Mouse (Mus musculus): ENCODE results near the gene Adamts12. TPM values are rescaled to one million over a fixed set of nuclear protein-coding genes. Genes with fewer than 3 reads are reported as not detected.

The Adamts12 gene
- polyA plus RNA-seq, 1 experiment from 2014 or later, result 5.5 TPM

GRCm38 (mm10) chr15:11192762-11193161, 128.2 kb downstream of the Adamts12 start:
- ATAC-seq (ENCODE audit: insufficient number of reproducible peaks, insufficient read depth, low FRiP score, low read depth), result no peak
- H3K4me1 ChIP-seq (ENCODE audit: control insufficient read depth, insufficient read depth, low read length), result no peaks in the 10 kb centered on the region
- WGBS, result 78% methylated on average over 2 of the region's 2 CpGs
- H3K9ac ChIP-seq (replicated peaks; ENCODE audit: low read depth, low read length), result no peak overlapping the region
- no peaks in the 10 kb centered on the region for H3K36me3 ChIP-seq (ENCODE audit: control insufficient read depth, insufficient read depth, low read length)
- no peaks in the 10 kb centered on the region for H3K27me3 ChIP-seq (ENCODE audit: control insufficient read depth, insufficient read depth, low read length)
- H3K4me2 ChIP-seq (replicated peaks; ENCODE audit: low read depth, low read length), result no peak overlapping the region
- no peaks in the 10 kb centered on the region for H3K9me3 ChIP-seq (ENCODE audit: control insufficient read depth, low read depth, low read length)
- H3K27ac ChIP-seq (ENCODE audit: low read length), result no peak overlapping the region
- H3K4me3 ChIP-seq (ENCODE audit: low read depth, low read length), result no peak overlapping the region

- no peak overlapping the region for H3K4me3 ChIP-seq (ENCODE audit: low read depth, low read length)
- H3K36me3 ChIP-seq (ENCODE audit: control insufficient read depth, insufficient read depth, low read length), result no peaks in the 10 kb centered on the region
- no peaks in the 10 kb centered on the region for H3K9me3 ChIP-seq (ENCODE audit: control insufficient read depth, low read depth, low read length)
- WGBS, result 85% methylated on average over 6 of the region's 6 CpGs
- H3K27me3 ChIP-seq (ENCODE audit: control insufficient read depth, insufficient read depth, low read length), result no peaks in the 10 kb centered on the region
- H3K4me1 ChIP-seq (ENCODE audit: control insufficient read depth, insufficient read depth, low read length), result no peaks in the 10 kb centered on the region
- H3K9ac ChIP-seq (replicated peaks; ENCODE audit: low read depth, low read length), result no peak overlapping the region
- H3K4me2 ChIP-seq (replicated peaks; ENCODE audit: low read depth, low read length), result no peak overlapping the region
- ATAC-seq (ENCODE audit: insufficient number of reproducible peaks, insufficient read depth, low FRiP score, low read depth), result no peak
- H3K27ac ChIP-seq (ENCODE audit: low read length), result no peak overlapping the region
Observed at GRCm38 (mm10) chr15:11197051-11197450, 132.5 kb downstream of the Adamts12 start.

GRCm38 (mm10) chr15:11198246-11198795, 133.7 kb downstream of the Adamts12 start:
- H3K36me3 ChIP-seq (ENCODE audit: control insufficient read depth, insufficient read depth, low read length), result no peaks in the 10 kb centered on the region
- no peak overlapping the region for H3K4me2 ChIP-seq (replicated peaks; ENCODE audit: low read depth, low read length)
- H3K4me3 ChIP-seq (ENCODE audit: low read depth, low read length), result no peak overlapping the region
- H3K9me3 ChIP-seq (ENCODE audit: control insufficient read depth, low read depth, low read length), result no peaks in the 10 kb centered on the region
- H3K9ac ChIP-seq (replicated peaks; ENCODE audit: low read depth, low read length), result no peak overlapping the region
- ATAC-seq (ENCODE audit: insufficient number of reproducible peaks, insufficient read depth, low FRiP score, low read depth), result no peak
- WGBS, result 92% methylated on average over 7 of the region's 7 CpGs
- H3K27ac ChIP-seq (ENCODE audit: low read length), result no peak overlapping the region
- H3K4me1 ChIP-seq (ENCODE audit: control insufficient read depth, insufficient read depth, low read length), result no peaks in the 10 kb centered on the region
- no peaks in the 10 kb centered on the region for H3K27me3 ChIP-seq (ENCODE audit: control insufficient read depth, insufficient read depth, low read length)

- Histone ChIP-seq H3K27ac (ENCODE audit: low read length) (no peak overlapping the region), H3K4me2 (replicated peaks; ENCODE audit: low read depth, low read length) (no peak overlapping the region), H3K36me3 (ENCODE audit: control insufficient read depth, insufficient read depth, low read length) (no peaks in the 10 kb centered on the region), H3K27me3 (ENCODE audit: control insufficient read depth, insufficient read depth, low read length) (no peaks in the 10 kb centered on the region), H3K4me1 (ENCODE audit: control insufficient read depth, insufficient read depth, low read length) (no peaks in the 10 kb centered on the region), H3K9me3 (ENCODE audit: control insufficient read depth, low read depth, low read length) (no peaks in the 10 kb centered on the region), H3K4me3 (ENCODE audit: low read depth, low read length) (no peak overlapping the region), H3K9ac (replicated peaks; ENCODE audit: low read depth, low read length) (no peak overlapping the region)
- 70% methylated on average over 6 of the region's 6 CpGs for WGBS
- no peak for ATAC-seq (ENCODE audit: insufficient number of reproducible peaks, insufficient read depth, low FRiP score, low read depth)
Observed at GRCm38 (mm10) chr15:11203084-11203483, 138.5 kb downstream of the Adamts12 start.

GRCm38 (mm10) chr15:11204934-11205333, 140.3 kb downstream of the Adamts12 start:
- Histone ChIP-seq H3K4me3 (ENCODE audit: low read depth, low read length) (no peak overlapping the region), H3K36me3 (ENCODE audit: control insufficient read depth, insufficient read depth, low read length) (no peaks in the 10 kb centered on the region), H3K9ac (replicated peaks; ENCODE audit: low read depth, low read length) (no peak overlapping the region), H3K4me1 (ENCODE audit: control insufficient read depth, insufficient read depth, low read length) (no peaks in the 10 kb centered on the region), H3K27me3 (ENCODE audit: control insufficient read depth, insufficient read depth, low read length) (no peaks in the 10 kb centered on the region), H3K4me2 (replicated peaks; ENCODE audit: low read depth, low read length) (no peak overlapping the region), H3K9me3 (ENCODE audit: control insufficient read depth, low read depth, low read length) (no peaks in the 10 kb centered on the region), H3K27ac (ENCODE audit: low read length) (no peak overlapping the region)
- WGBS, result 75% methylated on average over 3 of the region's 3 CpGs
- no peak for ATAC-seq (ENCODE audit: insufficient number of reproducible peaks, insufficient read depth, low FRiP score, low read depth)

GRCm38 (mm10) chr15:11210976-11211375, 146.4 kb downstream of the Adamts12 start:
- no peaks in the 10 kb centered on the region for H3K27me3 ChIP-seq (ENCODE audit: control insufficient read depth, insufficient read depth, low read length)
- WGBS, result 84% methylated on average over 6 of the region's 6 CpGs
- H3K4me1 ChIP-seq (ENCODE audit: control insufficient read depth, insufficient read depth, low read length), result no peaks in the 10 kb centered on the region
- H3K9me3 ChIP-seq (ENCODE audit: control insufficient read depth, low read depth, low read length), result no peaks in the 10 kb centered on the region
- ATAC-seq (ENCODE audit: insufficient number of reproducible peaks, insufficient read depth, low FRiP score, low read depth), result no peak
- H3K4me2 ChIP-seq (replicated peaks; ENCODE audit: low read depth, low read length), result no peak overlapping the region
- H3K27ac ChIP-seq (ENCODE audit: low read length), result no peak overlapping the region
- no peak overlapping the region for H3K9ac ChIP-seq (replicated peaks; ENCODE audit: low read depth, low read length)
- no peak overlapping the region for H3K4me3 ChIP-seq (ENCODE audit: low read depth, low read length)
- H3K36me3 ChIP-seq (ENCODE audit: control insufficient read depth, insufficient read depth, low read length), result no peaks in the 10 kb centered on the region

GRCm38 (mm10) chr15:11233906-11234632, 169.5 kb downstream of the Adamts12 start:
- Histone ChIP-seq H3K4me2 (replicated peaks; ENCODE audit: low read depth, low read length) (no peak overlapping the region), H3K9me3 (ENCODE audit: control insufficient read depth, low read depth, low read length) (no peaks in the 10 kb centered on the region), H3K4me1 (ENCODE audit: control insufficient read depth, insufficient read depth, low read length) (no peaks in the 10 kb centered on the region), H3K36me3 (ENCODE audit: control insufficient read depth, insufficient read depth, low read length) (no peaks in the 10 kb centered on the region), H3K4me3 (ENCODE audit: low read depth, low read length) (no peak overlapping the region), H3K27me3 (ENCODE audit: control insufficient read depth, insufficient read depth, low read length) (no peaks in the 10 kb centered on the region), H3K9ac (replicated peaks; ENCODE audit: low read depth, low read length) (no peak overlapping the region), H3K27ac (ENCODE audit: low read length) (no peak overlapping the region)
- ATAC-seq (ENCODE audit: insufficient number of reproducible peaks, insufficient read depth, low FRiP score, low read depth), result no peak
- 85% methylated on average over 4 of the region's 4 CpGs for WGBS

GRCm38 (mm10) chr15:11240406-11240805, 175.8 kb downstream of the Adamts12 start:
- Histone ChIP-seq H3K9ac (replicated peaks; ENCODE audit: low read depth, low read length) (no peak overlapping the region), H3K4me3 (ENCODE audit: low read depth, low read length) (no peak overlapping the region), H3K4me1 (ENCODE audit: control insufficient read depth, insufficient read depth, low read length) (no peaks in the 10 kb centered on the region), H3K9me3 (ENCODE audit: control insufficient read depth, low read depth, low read length) (no peaks in the 10 kb centered on the region), H3K27me3 (ENCODE audit: control insufficient read depth, insufficient read depth, low read length) (no peaks in the 10 kb centered on the region), H3K36me3 (ENCODE audit: control insufficient read depth, insufficient read depth, low read length) (no peaks in the 10 kb centered on the region), H3K27ac (ENCODE audit: low read length) (no peak overlapping the region), H3K4me2 (replicated peaks; ENCODE audit: low read depth, low read length) (no peak overlapping the region)
- ATAC-seq (ENCODE audit: insufficient number of reproducible peaks, insufficient read depth, low FRiP score, low read depth), result no peak
- 80% methylated on average over 3 of the region's 3 CpGs for WGBS

GRCm38 (mm10) chr15:11241288-11241687, 176.7 kb downstream of the Adamts12 start:
- ATAC-seq (ENCODE audit: insufficient number of reproducible peaks, insufficient read depth, low FRiP score, low read depth), result no peak
- H3K27me3 ChIP-seq (ENCODE audit: control insufficient read depth, insufficient read depth, low read length), result no peaks in the 10 kb centered on the region
- no peaks in the 10 kb centered on the region for H3K36me3 ChIP-seq (ENCODE audit: control insufficient read depth, insufficient read depth, low read length)
- H3K9ac ChIP-seq (replicated peaks; ENCODE audit: low read depth, low read length), result no peak overlapping the region
- no peaks in the 10 kb centered on the region for H3K9me3 ChIP-seq (ENCODE audit: control insufficient read depth, low read depth, low read length)
- H3K4me3 ChIP-seq (ENCODE audit: low read depth, low read length), result no peak overlapping the region
- no peaks in the 10 kb centered on the region for H3K4me1 ChIP-seq (ENCODE audit: control insufficient read depth, insufficient read depth, low read length)
- H3K27ac ChIP-seq (ENCODE audit: low read length), result no peak overlapping the region
- no peak overlapping the region for H3K4me2 ChIP-seq (replicated peaks; ENCODE audit: low read depth, low read length)
- WGBS, result 69% methylated on average over 2 of the region's 2 CpGs
